Mouse (Mus musculus) frontal cortex, postnatal 14 days (tissue): ENCODE data around the gene Sort1.

Experiments
- DNase-seq, 2 experiments: peaks; one replicate each; pipeline ENCODE4 v3.0.0; 2022; ENCODE audit warnings: low spot score in 2 of 2

Gene Sort1

GRCm38 (mm10) chr3:108327916-108328315 is 44.0 kb downstream of the Sort1 start:
- no peak for DNase-seq

GRCm38 (mm10) chr3:108328441-108328841 is 44.6 kb downstream of the Sort1 start:
- peak; percentile 46 to 57 for DNase-seq

GRCm38 (mm10) chr3:108330812-108331211 is 46.9 kb downstream of the Sort1 start:
- no peak for DNase-seq

GRCm38 (mm10) chr3:108336878-108337277 is 53.0 kb downstream of the Sort1 start:
- no peak for DNase-seq

- no peak for DNase-seq
Measured at GRCm38 (mm10) chr3:108341040-108341439, 57.2 kb downstream of the Sort1 start.

- DNase-seq: no peak
Measured at GRCm38 (mm10) chr3:108342185-108342584, 58.3 kb downstream of the Sort1 start.

- DNase-seq: no peak
Measured at GRCm38 (mm10) chr3:108345855-108346254, 62.0 kb downstream of the Sort1 start.

- DNase-seq: no peak
Measured at GRCm38 (mm10) chr3:108348376-108348775, 64.5 kb downstream of the Sort1 start.

- DNase-seq: no peak
Measured at GRCm38 (mm10) chr3:108355245-108355644, 71.4 kb downstream of the Sort1 start.

GRCm38 (mm10) chr3:108357051-108357450 is 73.2 kb downstream of the Sort1 start:
- no peak for DNase-seq

GRCm38 (mm10) chr3:108358445-108358844 is 74.6 kb downstream of the Sort1 start:
- no peak for DNase-seq

- no peak for DNase-seq
Measured at GRCm38 (mm10) chr3:108360894-108361293, 77.0 kb downstream of the Sort1 start.

- DNase-seq: no peak
Measured at GRCm38 (mm10) chr3:108363626-108364025, 79.7 kb downstream of the Sort1 start.

GRCm38 (mm10) chr3:108364270-108364995 is 80.6 kb downstream of the Sort1 start, which contains the start of gene Mybphl:
Mybphl (plus strand) TSS chr3:108364911.
- DNase-seq: no peak

- DNase-seq: no peak
Measured at GRCm38 (mm10) chr3:108367173-108367572, 83.3 kb downstream of the Sort1 start.

- DNase-seq: no peak
Measured at GRCm38 (mm10) chr3:108367828-108368227, 83.9 kb downstream of the Sort1 start.

GRCm38 (mm10) chr3:108368721-108369120 is 84.8 kb downstream of the Sort1 start:
- DNase-seq: no peak

GRCm38 (mm10) chr3:108372274-108372673 is 88.4 kb downstream of the Sort1 start:
- DNase-seq: no peak

GRCm38 (mm10) chr3:108372691-108373090 is 88.8 kb downstream of the Sort1 start:
- no peak for DNase-seq

- no peak for DNase-seq
Measured at GRCm38 (mm10) chr3:108378875-108379663, 95.2 kb downstream of the Sort1 start.

- DNase-seq: no peak
Measured at GRCm38 (mm10) chr3:108380695-108381094, 96.8 kb downstream of the Sort1 start.

GRCm38 (mm10) chr3:108381945-108382875 is 98.3 kb downstream of the Sort1 start:
- DNase-seq: no peak
